Mouse (Mus musculus): Measurements from ENCODE around the gene Tenm4. TPM values are rescaled to one million over a fixed set of nuclear protein-coding genes. Genes with fewer than 3 reads are reported as not detected.

Gene Tenm4
- total and polyA plus RNA-seq, 3 experiments, result 9.2 to 15.2 TPM; not detected in 1

DNA sequence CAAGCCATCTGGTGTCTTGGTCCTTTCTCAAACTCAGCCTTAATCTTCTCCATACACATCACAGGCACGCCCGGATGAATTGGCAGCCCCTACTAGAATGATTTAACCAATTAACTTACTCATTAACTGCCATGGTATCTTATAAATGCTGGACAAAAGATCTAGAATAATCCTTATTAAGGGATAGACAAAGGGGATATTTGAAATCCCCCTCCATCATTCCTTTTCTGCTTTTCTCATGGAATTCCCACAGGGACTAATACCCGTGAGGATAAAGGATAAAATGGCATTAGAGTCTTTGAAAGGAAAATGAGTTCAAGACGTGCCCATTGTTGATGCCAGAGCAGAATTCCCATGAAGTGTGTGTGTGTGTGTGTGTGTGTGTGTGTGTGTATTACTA, 99.6 kb downstream of the Tenm4 start:
- TF ChIP-seq RCOR1 (IDR thresholded peaks at IDR 0.05; ENCODE audit: low read depth, low read length), result no peak
- no peak for TF ChIP-seq TCF12 (IDR thresholded peaks at IDR 0.05; ENCODE audit: low read depth, low read length)
- TF ChIP-seq CTCF (IDR thresholded peaks at IDR 0.05 in 2 of 3, conservative IDR thresholded peaks at IDR 0.05 in 1 of 3; ENCODE audit: control insufficient read depth in 1 of 3, insufficient read depth in 1 of 3, low read depth in 2 of 3, low read length in 3 of 3, poor library complexity in 1 of 3, severe bottlenecking in 1 of 3), result no peak
- no peak for TF ChIP-seq POLR2A (IDR thresholded peaks at IDR 0.05; ENCODE audit: control insufficient read depth in 1 of 2, insufficient read depth in 1 of 2, low read depth in 1 of 2, low read length in 2 of 2, poor library complexity in 1 of 2)
- TF ChIP-seq HCFC1 (IDR thresholded peaks at IDR 0.05; ENCODE audit: low read depth, low read length), result no peak
- TF ChIP-seq POLR2AphosphoS5 (IDR thresholded peaks at IDR 0.05; ENCODE audit: borderline replicate concordance, low read depth, low read length), result no peak
- TF ChIP-seq EP300 (IDR thresholded peaks at IDR 0.05; ENCODE audit: low read depth in 1 of 2, low read length in 2 of 2), result no peak
- no peak for TF ChIP-seq ZKSCAN1 (IDR thresholded peaks at IDR 0.05; ENCODE audit: low read depth, low read length)
- no peak for TF ChIP-seq NELFE (IDR thresholded peaks at IDR 0.05; ENCODE audit: low read depth, low read length)
- TF ChIP-seq ZMIZ1 (IDR thresholded peaks at IDR 0.05; ENCODE audit: low read depth, low read length), result no peak
- TF ChIP-seq TBP (IDR thresholded peaks at IDR 0.05; ENCODE audit: low read depth, low read length), result no peak
- TF ChIP-seq SMC3 (IDR thresholded peaks at IDR 0.05; ENCODE audit: low read depth, low read length), result no peak
- no peak for TF ChIP-seq ZNF384 (IDR thresholded peaks at IDR 0.05; ENCODE audit: low read depth, low read length)
- TF ChIP-seq USF2 (IDR thresholded peaks at IDR 0.05; ENCODE audit: borderline replicate concordance in 1 of 2, insufficient read depth in 1 of 2, low read depth in 1 of 2, low read length in 2 of 2), result no peak
- no peak for TF ChIP-seq E2F4 (IDR thresholded peaks at IDR 0.05; ENCODE audit: borderline replicate concordance, low read depth, low read length)
- no peak for TF ChIP-seq GABPA (IDR thresholded peaks at IDR 0.05; ENCODE audit: low read depth, low read length)
- no peak for TF ChIP-seq SIN3A (IDR thresholded peaks at IDR 0.05; ENCODE audit: low read length)
- TF ChIP-seq ELF1 (IDR thresholded peaks at IDR 0.05; ENCODE audit: low read depth, low read length), result no peak
- TF ChIP-seq MXI1 (IDR thresholded peaks at IDR 0.05; ENCODE audit: low read depth, low read length), result no peak
- no peaks in the 10 kb centered on the region for H3K9me3 ChIP-seq (replicated peaks; ENCODE audit: insufficient read depth, low read length)
- no peaks in the 10 kb centered on the region for H3K4me1 ChIP-seq (ENCODE audit: control insufficient read depth in 1 of 2, insufficient read depth in 2 of 2, low read length in 2 of 2)
- H3K27me3 ChIP-seq (ENCODE audit: control insufficient read depth in 1 of 2, insufficient read depth in 2 of 2, low read length in 2 of 2), result no peaks in the 10 kb centered on the region
- H3K27ac ChIP-seq (ENCODE audit: control insufficient read depth, low read depth, low read length), result no peak overlapping the region
- no peak for DNase-seq (ENCODE audit: low read depth, low spot score)
- no peaks in the 10 kb centered on the region for H3K36me3 ChIP-seq (ENCODE audit: control insufficient read depth in 1 of 2, insufficient read depth in 2 of 2, low read length in 2 of 2)
- H3K79me2 ChIP-seq (ENCODE audit: control insufficient read depth, insufficient read depth, low read length, poor library complexity), result no peaks in the 10 kb centered on the region
- no peak overlapping the region for H3K4me3 ChIP-seq (ENCODE audit: control insufficient read depth in 1 of 2, insufficient read depth in 1 of 2, low read depth in 2 of 2, low read length in 2 of 2)
- H3K9ac ChIP-seq (ENCODE audit: control insufficient read depth, low read depth, low read length, poor library complexity, severe bottlenecking), result no peak overlapping the region

DNA sequence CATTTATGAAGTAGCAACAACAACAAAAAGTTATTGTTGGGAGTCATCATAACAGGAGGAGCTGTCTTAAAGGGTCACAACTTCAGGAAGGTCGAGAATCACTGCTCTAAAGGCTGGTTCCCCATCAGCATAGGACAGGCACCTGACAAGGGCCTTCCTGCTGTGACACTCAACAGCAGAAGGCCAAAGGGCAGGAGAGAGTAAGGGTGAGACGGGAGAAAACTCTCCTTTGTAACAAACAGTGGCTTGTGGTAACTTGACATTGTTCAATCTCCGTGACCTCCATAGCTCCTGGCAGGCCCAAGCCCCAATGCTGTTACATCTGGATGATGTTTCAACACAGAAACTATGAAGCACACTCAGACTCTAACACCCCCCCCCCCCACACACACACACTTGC, 101.0 kb downstream of the Tenm4 start:
- H3K4me1 ChIP-seq (ENCODE audit: control insufficient read depth in 1 of 2, insufficient read depth in 2 of 2, low read length in 2 of 2), result no peaks in the 10 kb centered on the region
- no peaks in the 10 kb centered on the region for H3K27me3 ChIP-seq (ENCODE audit: control insufficient read depth in 1 of 2, insufficient read depth in 2 of 2, low read length in 2 of 2)
- no peaks in the 10 kb centered on the region for H3K79me2 ChIP-seq (ENCODE audit: control insufficient read depth, insufficient read depth, low read length, poor library complexity)
- no peak overlapping the region for H3K27ac ChIP-seq (ENCODE audit: control insufficient read depth, low read depth, low read length)
- H3K36me3 ChIP-seq (ENCODE audit: control insufficient read depth in 1 of 2, insufficient read depth in 2 of 2, low read length in 2 of 2), result no peaks in the 10 kb centered on the region
- DNase-seq (ENCODE audit: low read depth, low spot score), result no peak
- no peaks in the 10 kb centered on the region for H3K9me3 ChIP-seq (replicated peaks; ENCODE audit: insufficient read depth, low read length)
- no peak for TF ChIP-seq NRF1 (IDR thresholded peaks at IDR 0.05; ENCODE audit: insufficient read depth, low read depth, low read length, poor library complexity, severe bottlenecking)
- no peak for TF ChIP-seq ELF1 (IDR thresholded peaks at IDR 0.05; ENCODE audit: low read depth, low read length)
- no peak for TF ChIP-seq ZKSCAN1 (IDR thresholded peaks at IDR 0.05; ENCODE audit: low read depth, low read length)
- no peak for TF ChIP-seq SIN3A (IDR thresholded peaks at IDR 0.05; ENCODE audit: low read length)
- TF ChIP-seq MAX (IDR thresholded peaks at IDR 0.05; ENCODE audit: low read length), result no peak
- TF ChIP-seq MAZ (IDR thresholded peaks at IDR 0.05; ENCODE audit: low read depth, low read length), result no peak
- TF ChIP-seq HCFC1 (IDR thresholded peaks at IDR 0.05; ENCODE audit: low read depth, low read length), result no peak
- TF ChIP-seq ETS1 (IDR thresholded peaks at IDR 0.05; ENCODE audit: low read depth, low read length), result no peak
- TF ChIP-seq JUND (IDR thresholded peaks at IDR 0.05; ENCODE audit: low read depth, low read length), result no peak
- TF ChIP-seq MYC (IDR thresholded peaks at IDR 0.05; ENCODE audit: low read depth, low read length), result no peak
- no peak for TF ChIP-seq MAFK (IDR thresholded peaks at IDR 0.05; ENCODE audit: borderline replicate concordance, low read depth, low read length)
- TF ChIP-seq TCF12 (IDR thresholded peaks at IDR 0.05; ENCODE audit: low read depth, low read length), result no peak
- no peak overlapping the region for H3K4me3 ChIP-seq (ENCODE audit: control insufficient read depth in 1 of 2, insufficient read depth in 1 of 2, low read depth in 2 of 2, low read length in 2 of 2)
- H3K9ac ChIP-seq (ENCODE audit: control insufficient read depth, low read depth, low read length, poor library complexity, severe bottlenecking), result no peak overlapping the region
